Mouse (Mus musculus) kidney, embryonic 16.5 days (tissue): Measurements from ENCODE around the gene Gm27029. TPM values are rescaled to one million over a fixed set of nuclear protein-coding genes. Genes with fewer than 3 reads are reported as not detected.
"Not testable (repeated sequence)": the region's sequence is repeated elsewhere in the genome, so short reads cannot be mapped to it uniquely, and the experiment has no call there.

ENCODE experiments used
- ATAC-seq: fragments of 200-750 bp; cut with Nextera tagmentation; 2 replicates; pipeline ENCODE4 v1.8.0; 2017; ENCODE audit warnings: moderate TSS enrichment; ENCODE audit not compliant: low FRiP score, low TSS enrichment
- H3K27ac ChIP-seq: fragments of 300-500 bp; sonication (generic); 2 replicates; pipeline ENCODE4 v1.5.1; 2014; ENCODE audit warnings: low read length
- H3K27me3 ChIP-seq: fragments of 300-500 bp; sonication (generic); 2 replicates; pipeline ENCODE4 v1.6.1; 2014; ENCODE audit warnings: low read length, control low read depth, mixed read lengths; ENCODE audit not compliant: insufficient read depth
- H3K36me3 ChIP-seq: fragments of 300-500 bp; sonication (generic); 2 replicates; pipeline ENCODE4 v1.6.1; 2014; ENCODE audit warnings: low read length, control low read depth, mixed read lengths; ENCODE audit not compliant: insufficient read depth
- H3K4me1 ChIP-seq: fragments of 300-500 bp; sonication (generic); 2 replicates; pipeline ENCODE4 v1.6.1; 2014; ENCODE audit warnings: low read length, control low read depth, mixed read lengths; ENCODE audit not compliant: insufficient read depth
- H3K4me2 ChIP-seq: fragments of 300-500 bp; sonication (generic); replicated peaks from 2 replicates; pipeline ENCODE4 v1.6.1; 2014; ENCODE audit warnings: low read depth, low read length
- H3K4me3 ChIP-seq: fragments of 300-500 bp; sonication (generic); 2 replicates; pipeline ENCODE4 v1.5.1; 2014; ENCODE audit warnings: mild to moderate bottlenecking, low read length
- H3K9ac ChIP-seq: fragments of 300-500 bp; sonication (generic); replicated peaks from 2 replicates; pipeline ENCODE4 v1.6.1; 2014; ENCODE audit warnings: low read length
- H3K9me3 ChIP-seq: fragments of 300-500 bp; sonication (generic); 2 replicates; pipeline ENCODE4 v1.6.1; 2016; ENCODE audit warnings: low read length, control low read depth
- WGBS: fragments of 180-500 bp; shearing (Covaris S2); extraction: QIAGEN DNeasy Blood & Tissue Kit; methylation state at CpG from one replicate; pipeline ENCODE4 v1.1.7; 2014; 5-methylcytosine and 5-hydroxymethylcytosine counted together
- polyA plus RNA-seq: library from polyadenylated mRNA; unstranded; fragments of >200 nt; fragmentation: Nextera tagmentation; extraction: Ambion mirVana; gene quantifications from 2 replicates; pipeline ENCODE4 v1.2.1, GENCODE M21; 2015

The Gm27029 gene
- polyA plus RNA-seq, 1 experiment from 2014 or later, result 10.0 TPM

- WGBS, result 17% methylated on average over 10 of the region's 10 CpGs
Observed at GRCm38 (mm10) chr11:101448274-101448746, 23.7 kb upstream of the Gm27029 start, which contains the start of gene Ifi35. Gene Ifi35, plus strand, starts transcription at chr11:101448407.

DNA sequence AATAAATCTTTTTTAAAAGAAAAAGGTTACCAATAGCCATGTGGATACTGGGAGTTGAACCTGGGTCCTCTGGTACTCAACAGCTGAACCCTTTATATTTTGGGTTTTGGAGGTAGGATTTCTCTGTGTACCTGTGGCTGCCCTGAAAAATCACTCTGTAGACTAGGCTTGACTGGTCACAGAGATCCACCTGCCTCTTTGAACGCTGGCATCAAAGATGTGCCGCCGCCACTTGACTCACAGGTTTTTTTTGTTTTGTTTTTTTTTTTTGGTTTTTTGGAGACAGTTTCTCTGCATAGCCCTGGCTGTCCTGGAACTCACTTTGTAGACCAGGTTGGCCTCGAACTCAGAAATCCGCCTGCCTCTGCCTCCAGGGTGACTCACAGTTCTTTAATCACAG, 23.2 kb upstream of the Gm27029 start:
- Histone ChIP-seq H3K9ac (no peak overlapping the region; the same call in 1 of the 2 replicates), H3K4me2 (peak overlapping the region; percentile 55), H3K27ac (peak overlapping the region; percentile 80), H3K27me3 (no peaks in the 10 kb centered on the region), H3K36me3 (peaks cover 28% of the 10 kb centered on the region), H3K4me3 (peak overlapping the region; percentile 54), H3K9me3 (no peaks in the 10 kb centered on the region), H3K4me1 (peaks cover 23% of the 10 kb centered on the region)
- ATAC-seq, result no peak
- 83% methylated on average over 5 of the region's 5 CpGs for WGBS

More at GRCm38 (mm10) chr11:101448274-101448746, 23.7 kb upstream of the Gm27029 start, which contains the start of gene Ifi35:
- no peaks in the 10 kb centered on the region for H3K9me3 ChIP-seq
- peak within 1 kb of the TSS; percentile 54 for H3K4me3 ChIP-seq
- H3K27ac ChIP-seq, result peak within 1 kb of the TSS; percentile 80
- ATAC-seq, result peak; percentile 78
- peaks cover 25% of the 10 kb centered on the region for H3K36me3 ChIP-seq
- H3K4me2 ChIP-seq, result peak within 1 kb of the TSS; percentile 55
- peaks cover 19% of the 10 kb centered on the region for H3K4me1 ChIP-seq
- H3K27me3 ChIP-seq, result no peaks in the 10 kb centered on the region
- peak within 1 kb of the TSS; percentile 68 for H3K9ac ChIP-seq

- H3K4me3 ChIP-seq, ATAC-seq, H3K27me3 ChIP-seq, H3K4me2 ChIP-seq, H3K9ac ChIP-seq, H3K9me3 ChIP-seq, H3K27ac ChIP-seq: not testable (repeated sequence)
- H3K4me1 ChIP-seq, result peaks cover 23% of the 10 kb centered on the region
- WGBS, result 91% methylated on average over 8 of the region's 8 CpGs
- peaks cover 28% of the 10 kb centered on the region for H3K36me3 ChIP-seq
Observed at GRCm38 (mm10) chr11:101446860-101447259, 22.3 kb upstream of the Gm27029 start.

DNA sequence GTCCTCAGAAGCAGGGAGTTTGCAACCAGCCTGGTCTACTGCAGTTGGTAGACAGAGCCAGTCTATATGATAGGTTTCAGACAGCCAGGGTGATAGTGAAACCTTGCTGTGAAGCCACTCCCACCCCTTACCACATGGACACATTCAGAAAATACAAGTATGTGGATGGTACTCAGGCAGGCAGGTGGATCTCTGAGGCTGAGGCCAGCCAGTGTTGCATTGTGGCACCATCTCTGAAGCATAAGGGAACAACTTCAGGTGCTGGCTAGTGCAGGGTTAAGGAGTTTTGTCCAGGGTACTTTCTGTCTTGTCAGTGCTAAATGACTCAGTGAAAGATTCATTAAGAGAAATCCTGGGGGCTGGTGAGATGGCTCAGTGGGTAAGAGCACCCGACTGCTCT, 21.7 kb upstream of the Gm27029 start:
- Histone ChIP-seq H3K27me3 (no peaks in the 10 kb centered on the region), H3K4me2 (no peak overlapping the region), H3K9ac (no peak overlapping the region), H3K27ac (no peak overlapping the region), H3K4me3 (no peak overlapping the region), H3K4me1 (peaks cover 23% of the 10 kb centered on the region), H3K36me3 (peaks cover 28% of the 10 kb centered on the region), H3K9me3 (no peaks in the 10 kb centered on the region)
- WGBS, result 75% methylated on average over 1 of the region's 1 CpGs
- ATAC-seq, result no peak

DNA sequence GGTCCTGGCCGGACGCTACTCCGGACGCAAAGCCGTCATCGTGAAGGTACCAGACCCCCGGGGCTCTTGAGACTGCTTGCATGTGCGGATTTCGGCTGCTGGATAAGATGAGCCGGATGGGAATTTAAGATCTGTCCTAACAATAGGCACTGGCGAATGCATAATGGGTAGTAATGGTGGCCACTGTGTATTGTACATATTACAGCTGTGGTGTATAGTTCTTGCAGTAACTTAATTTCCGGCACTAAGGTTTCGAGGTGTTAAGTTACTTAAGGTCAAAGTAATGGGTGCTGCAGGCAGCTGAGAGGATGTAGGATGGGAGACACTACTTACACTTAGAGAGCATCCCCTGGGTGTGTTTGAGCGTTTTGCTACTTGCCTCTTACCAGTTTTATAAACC, 18.2 kb upstream of the Gm27029 start:
- under 1% methylated on average over 14 of the region's 14 CpGs for WGBS
- Histone ChIP-seq H3K9ac (peak overlapping the region; percentile 97), H3K36me3 (peaks cover 28% of the 10 kb centered on the region), H3K4me3 (peak overlapping the region; percentile 90), H3K27ac (peak overlapping the region; percentile 93), H3K9me3 (no peaks in the 10 kb centered on the region), H3K4me1 (peaks cover 18% of the 10 kb centered on the region), H3K27me3 (no peaks in the 10 kb centered on the region), H3K4me2 (peak overlapping the region; percentile 69)
- ATAC-seq, result no peak

DNA sequence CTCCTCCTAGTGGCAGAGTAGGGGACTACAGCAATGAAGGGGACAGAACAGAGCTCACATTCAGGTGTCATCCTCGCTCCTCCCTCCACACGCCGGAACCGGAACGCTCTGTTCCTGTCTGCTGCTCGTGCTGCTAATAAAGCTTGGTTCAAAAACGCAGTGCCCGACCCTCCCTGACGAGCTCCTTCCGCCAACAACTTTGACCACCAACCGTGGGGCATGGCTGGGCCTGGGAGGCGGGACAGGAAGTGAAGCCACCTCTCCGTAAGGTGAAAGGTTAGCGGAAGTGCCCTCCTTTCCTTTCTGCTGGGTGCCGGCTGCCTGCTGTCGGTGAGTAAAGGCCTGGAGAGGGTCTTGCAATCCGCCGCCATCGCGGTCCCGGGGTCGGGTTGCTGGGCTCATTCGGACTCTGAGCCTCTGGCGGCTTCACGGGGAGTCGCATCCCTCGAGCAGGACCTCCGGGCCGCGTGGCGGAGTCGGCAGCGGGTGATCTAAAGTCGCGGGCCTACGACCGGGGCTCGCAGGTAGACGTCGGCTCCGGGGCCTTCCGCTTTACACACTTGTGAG, 17.6 kb upstream of the Gm27029 start, which contains the start of gene Rpl27:
TSS of gene Rpl27 (plus strand) at position 172 of the 567 bp plus-strand sequence.
- H3K9ac ChIP-seq, result peak within 1 kb of the TSS; percentile 97
- H3K27me3 ChIP-seq, result no peaks in the 10 kb centered on the region
- peak within 1 kb of the TSS; percentile 90 for H3K4me3 ChIP-seq
- WGBS, result under 1% methylated on average over 42 of the region's 42 CpGs
- peak within 1 kb of the TSS; percentile 69 for H3K4me2 ChIP-seq
- peak; percentile 98 for ATAC-seq
- peaks cover 18% of the 10 kb centered on the region for H3K4me1 ChIP-seq
- H3K36me3 ChIP-seq, result peaks cover 28% of the 10 kb centered on the region
- H3K27ac ChIP-seq, result peak within 1 kb of the TSS; percentile 93
- no peaks in the 10 kb centered on the region for H3K9me3 ChIP-seq

GRCm38 (mm10) chr11:101441450-101442126, 17.0 kb upstream of the Gm27029 start:
- H3K4me3 ChIP-seq, result peak overlapping the region; percentile 90
- H3K4me2 ChIP-seq, result peak overlapping the region; percentile 54
- peaks cover 28% of the 10 kb centered on the region for H3K36me3 ChIP-seq
- 41% methylated on average over 14 of the region's 15 CpGs for WGBS
- H3K27me3 ChIP-seq, ATAC-seq, H3K9me3 ChIP-seq, H3K27ac ChIP-seq: not testable (repeated sequence)
- H3K4me1 ChIP-seq, result peaks cover 18% of the 10 kb centered on the region
- peak overlapping the region; percentile 46; the same call in 1 of the 2 replicates for H3K9ac ChIP-seq

DNA sequence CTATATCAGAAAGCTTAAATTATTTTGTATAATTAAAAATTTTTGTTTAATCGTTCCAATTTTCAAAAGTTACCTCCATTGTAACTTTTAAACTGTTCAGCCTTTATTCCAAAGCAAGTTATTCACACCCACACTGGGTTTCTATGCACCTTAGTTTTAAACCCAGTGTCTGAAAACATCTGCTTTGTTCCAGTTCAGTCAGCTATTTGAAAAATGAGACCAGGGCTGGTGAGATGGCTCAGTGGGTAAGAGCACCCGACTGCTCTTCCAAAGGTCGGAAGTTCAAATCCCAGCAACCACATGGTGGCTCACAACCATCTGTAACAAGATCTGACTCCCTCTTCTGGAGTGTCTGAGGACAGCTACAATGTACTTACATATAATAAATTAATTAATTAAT, 13.4 kb upstream of the Gm27029 start:
- not testable (repeated sequence) for H3K27ac ChIP-seq, H3K4me3 ChIP-seq, H3K4me1 ChIP-seq, H3K9me3 ChIP-seq, H3K4me2 ChIP-seq, H3K9ac ChIP-seq, ATAC-seq, H3K27me3 ChIP-seq
- H3K36me3 ChIP-seq, result peaks cover 27% of the 10 kb centered on the region
- WGBS, result 47% methylated on average over 3 of the region's 3 CpGs

DNA sequence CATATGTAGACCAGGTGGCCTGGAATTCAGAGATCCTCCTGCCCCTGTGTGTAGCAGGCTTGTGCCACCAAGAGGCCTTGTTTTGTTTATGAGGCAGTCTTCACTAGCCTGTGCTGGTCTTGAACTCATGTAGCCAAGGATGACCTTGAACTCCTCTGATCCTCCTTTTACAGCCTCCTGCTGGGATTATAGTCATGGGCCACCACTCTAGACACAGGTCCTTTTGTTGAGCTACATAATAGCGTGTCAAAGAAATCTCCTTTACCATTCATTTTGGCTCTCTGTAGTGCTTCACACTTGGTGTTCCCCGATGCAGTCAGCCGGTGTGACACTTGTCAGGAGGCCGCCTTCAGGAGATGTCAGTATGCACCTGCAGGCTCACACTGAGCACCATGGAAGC, 12.3 kb upstream of the Gm27029 start:
- Histone ChIP-seq H3K4me1 (no peaks in the 10 kb centered on the region), H3K27ac (no peak overlapping the region), H3K9me3 (no peaks in the 10 kb centered on the region), H3K36me3 (peaks cover 31% of the 10 kb centered on the region), H3K9ac (no peak overlapping the region), H3K4me2 (no peak overlapping the region), H3K4me3 (no peak overlapping the region), H3K27me3 (no peaks in the 10 kb centered on the region)
- no peak for ATAC-seq
- 84% methylated on average over 4 of the region's 4 CpGs for WGBS

- Histone ChIP-seq H3K4me2 (no peak overlapping the region), H3K36me3 (peaks cover 39% of the 10 kb centered on the region), H3K9me3 (no peaks in the 10 kb centered on the region), H3K4me1 (no peaks in the 10 kb centered on the region), H3K27me3 (no peaks in the 10 kb centered on the region), H3K4me3 (no peak overlapping the region), H3K27ac (no peak overlapping the region), H3K9ac (no peak overlapping the region)
- WGBS, result 83% methylated on average over 4 of the region's 4 CpGs
- ATAC-seq, result no peak
Observed at GRCm38 (mm10) chr11:101435831-101436230, 11.2 kb upstream of the Gm27029 start.
